13 mouse cellular contexts compared by ENCODE assay signal in the genomic region with DNA sequence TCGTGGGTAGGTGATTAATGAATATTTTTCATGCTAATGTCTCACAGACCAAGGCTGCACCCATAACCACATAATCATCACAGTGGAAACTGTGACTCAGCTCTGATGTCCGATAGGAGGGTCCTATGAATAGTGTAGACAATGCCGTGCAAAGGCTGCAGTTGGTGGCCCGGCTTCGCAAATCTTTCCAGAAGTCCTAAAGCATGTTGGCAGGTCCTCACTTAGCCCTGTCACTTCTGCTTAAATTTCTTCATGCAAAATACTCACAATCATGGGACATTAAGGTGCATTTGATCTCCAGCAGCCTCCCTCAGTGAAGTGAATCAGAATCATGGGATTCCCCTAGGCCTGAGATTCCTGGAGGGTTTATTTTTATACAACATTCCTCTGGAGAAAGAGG.
"Had no signal": no experiment of that assay in that cellular context is flagged by ENCODE, and none has a peak within 500 bp of the region (broad histone marks: within the 10 kb centered on the region; RNA-seq: fewer than 3 reads in every experiment).

No protein-coding gene starts in this region.

- H3K27me3 ChIP-seq: liver, embryonic 15.5 days; midbrain, embryonic 13.5 days; neural tube, embryonic 15.5 days had no signal

- ATAC-seq: lung, postnatal 0 days; midbrain, embryonic 13.5 days had no signal

- DNase-seq: kidney, postnatal 14 days; lung, adult 2 months; lung, postnatal 36 days; right cerebral cortex, postnatal 4 days; spleen, adult 18-20 months; thymus, adult 2 months; thymus, postnatal 25 days had no signal

- H3K36me3 ChIP-seq: limb, embryonic 10.5 days; liver, embryonic 15.5 days; midbrain, embryonic 13.5 days; neural tube, embryonic 15.5 days had no signal

- H3K4me3 ChIP-seq: left cerebral cortex, adult 2 months; limb, embryonic 10.5 days; liver, embryonic 15.5 days; midbrain, embryonic 13.5 days; neural tube, embryonic 15.5 days had no signal
